Mouse (Mus musculus): Measurements from ENCODE around the gene Hps4. TPM values are rescaled to one million over a fixed set of nuclear protein-coding genes. Genes with fewer than 3 reads are reported as not detected.
A peak's percentile ranks its signal among the peaks of the same experiment; 100 is the strongest.

Gene Hps4
- polyA plus RNA-seq, 1 experiment from 2014 or later, result 25.3 TPM

- no peak for ATAC-seq (replicated peaks; ENCODE audit: low FRiP score, low read depth)
- H3K27ac ChIP-seq, result no peak overlapping the region
- no peaks in the 10 kb centered on the region for H3K36me3 ChIP-seq (ENCODE audit: insufficient read depth, low read length)
- H3K4me2 ChIP-seq (ENCODE audit: low read length), result no peak overlapping the region
- H3K27me3 ChIP-seq (ENCODE audit: insufficient read depth, low read length), result no peaks in the 10 kb centered on the region
- H3K9me3 ChIP-seq (replicated peaks; ENCODE audit: low read length), result no peaks in the 10 kb centered on the region
- H3K4me1 ChIP-seq (replicated peaks; ENCODE audit: insufficient read depth, low read length), result 0 out of 2 replicates have a peak, but pooled peaks cover 3% of the 10 kb centered on the region
- WGBS, result 57% methylated on average over 5 of the region's 5 CpGs
- no peak for DNase-seq (ENCODE audit: low spot score)
- no peak overlapping the region for H3K4me3 ChIP-seq (replicated peaks; ENCODE audit: low read depth, low read length)
- no peak for TF ChIP-seq CTCF (IDR thresholded peaks at IDR 0.05; ENCODE audit: low read depth)
- no peak overlapping the region for H3K9ac ChIP-seq (ENCODE audit: low read depth, low read length)
Observed at GRCm38 (mm10) chr5:112416673-112417072, 73.8 kb downstream of the Hps4 start.

- H3K4me3 ChIP-seq (replicated peaks; ENCODE audit: low read depth, low read length), result no peak overlapping the region
- H3K36me3 ChIP-seq (ENCODE audit: insufficient read depth, low read length), result no peaks in the 10 kb centered on the region
- TF ChIP-seq CTCF (IDR thresholded peaks at IDR 0.05; ENCODE audit: low read depth), result no peak
- H3K4me2 ChIP-seq (ENCODE audit: low read length), result no peak overlapping the region
- no peak for DNase-seq (ENCODE audit: low spot score)
- no peak for ATAC-seq (replicated peaks; ENCODE audit: low FRiP score, low read depth)
- H3K4me1 ChIP-seq (replicated peaks; ENCODE audit: insufficient read depth, low read length), result no peaks in the 10 kb centered on the region
- H3K27ac ChIP-seq, result no peak overlapping the region
- H3K27me3 ChIP-seq (ENCODE audit: insufficient read depth, low read length), result no peaks in the 10 kb centered on the region
- no peaks in the 10 kb centered on the region for H3K9me3 ChIP-seq (replicated peaks; ENCODE audit: low read length)
- 73% methylated on average over 4 of the region's 4 CpGs for WGBS
- H3K9ac ChIP-seq (ENCODE audit: low read depth, low read length), result no peak overlapping the region
Observed at GRCm38 (mm10) chr5:112418023-112418422, 75.1 kb downstream of the Hps4 start.

GRCm38 (mm10) chr5:112419535-112419934, 76.7 kb downstream of the Hps4 start:
- Histone ChIP-seq H3K4me3 (replicated peaks; ENCODE audit: low read depth, low read length) (no peak overlapping the region), H3K4me1 (replicated peaks; ENCODE audit: insufficient read depth, low read length) (no peaks in the 10 kb centered on the region), H3K9ac (ENCODE audit: low read depth, low read length) (no peak overlapping the region), H3K9me3 (replicated peaks; ENCODE audit: low read length) (no peaks in the 10 kb centered on the region), H3K4me2 (ENCODE audit: low read length) (no peak overlapping the region), H3K36me3 (ENCODE audit: insufficient read depth, low read length) (no peaks in the 10 kb centered on the region), H3K27ac (no peak overlapping the region), H3K27me3 (ENCODE audit: insufficient read depth, low read length) (no peaks in the 10 kb centered on the region; the same call in 1 of the 2 replicates)
- WGBS, result 31% methylated on average over 12 of the region's 12 CpGs
- no peak for DNase-seq (ENCODE audit: low spot score)
- ATAC-seq (replicated peaks; ENCODE audit: low FRiP score, low read depth), result no peak
- TF ChIP-seq CTCF (IDR thresholded peaks at IDR 0.05; ENCODE audit: low read depth), result no peak

- Histone ChIP-seq H3K27me3 (ENCODE audit: insufficient read depth, low read length) (no peaks in the 10 kb centered on the region; the same call in 1 of the 2 replicates), H3K36me3 (ENCODE audit: insufficient read depth, low read length) (no peaks in the 10 kb centered on the region), H3K27ac (no peak overlapping the region), H3K4me1 (replicated peaks; ENCODE audit: insufficient read depth, low read length) (peaks cover 4% of the 10 kb centered on the region; the same call in 1 of the 2 replicates), H3K4me2 (ENCODE audit: low read length) (no peak overlapping the region), H3K9me3 (replicated peaks; ENCODE audit: low read length) (no peaks in the 10 kb centered on the region), H3K9ac (ENCODE audit: low read depth, low read length) (no peak overlapping the region), H3K4me3 (replicated peaks; ENCODE audit: low read depth, low read length) (no peak overlapping the region)
- DNase-seq (ENCODE audit: low spot score), result no peak
- ATAC-seq (replicated peaks; ENCODE audit: low FRiP score, low read depth), result no peak
- no peak for TF ChIP-seq CTCF (IDR thresholded peaks at IDR 0.05; ENCODE audit: low read depth)
- WGBS, result 78% methylated on average over 7 of the region's 7 CpGs
Observed at GRCm38 (mm10) chr5:112426635-112427034, 83.8 kb downstream of the Hps4 start.

GRCm38 (mm10) chr5:112427283-112427682, 84.4 kb downstream of the Hps4 start:
- TF ChIP-seq CTCF (IDR thresholded peaks at IDR 0.05; ENCODE audit: low read depth), result peak; percentile 75
- no peak for ATAC-seq (replicated peaks; ENCODE audit: low FRiP score, low read depth)
- WGBS, result 56% methylated on average over 2 of the region's 2 CpGs

More at GRCm38 (mm10) chr5:112427283-112427682, 84.4 kb downstream of the Hps4 start:
- Histone ChIP-seq H3K4me1 (replicated peaks; ENCODE audit: insufficient read depth, low read length) (peaks cover 5% of the 10 kb centered on the region; the same call in 1 of the 2 replicates), H3K4me3 (replicated peaks; ENCODE audit: low read depth, low read length) (no peak overlapping the region), H3K27ac (no peak overlapping the region), H3K9ac (ENCODE audit: low read depth, low read length) (no peak overlapping the region), H3K36me3 (ENCODE audit: insufficient read depth, low read length) (no peaks in the 10 kb centered on the region), H3K4me2 (ENCODE audit: low read length) (no peak overlapping the region), H3K9me3 (replicated peaks; ENCODE audit: low read length) (no peaks in the 10 kb centered on the region), H3K27me3 (ENCODE audit: insufficient read depth, low read length) (no peaks in the 10 kb centered on the region; the same call in 1 of the 2 replicates)
- DNase-seq (ENCODE audit: low spot score), result peak; percentile 71

Other genes with a start within 250 kb of the Hps4 start
- 0.58 and 0.64 TPM in 2 replicates for gene Cryba4, start 90.6 kb upstream of the Hps4 start, polyA plus RNA-seq (2015; fragmentation: Nextera tagmentation; extraction: Ambion mirVana)
- gene Crybb1, start 87.3 kb upstream of the Hps4 start, polyA plus RNA-seq (2015; fragmentation: Nextera tagmentation; extraction: Ambion mirVana), result 3.4 TPM in 2 replicates
- 63.8 and 65.5 TPM in 2 replicates for gene Tpst2, start 66.4 kb upstream of the Hps4 start, polyA plus RNA-seq (2015; fragmentation: Nextera tagmentation; extraction: Ambion mirVana)
- 19.8 and 23.5 TPM in 2 replicates for gene Tfip11, start 16.7 kb upstream of the Hps4 start, polyA plus RNA-seq (2015; fragmentation: Nextera tagmentation; extraction: Ambion mirVana)
- 26.3 and 30.0 TPM in 2 replicates for gene Srrd, start within 50 bp of the Hps4 start, polyA plus RNA-seq (2015; fragmentation: Nextera tagmentation; extraction: Ambion mirVana)
- gene Gm6583, start 12.9 kb downstream of the Hps4 start, polyA plus RNA-seq (2015; fragmentation: Nextera tagmentation; extraction: Ambion mirVana), result 0.08 and 0.10 TPM in 2 replicates
- gene Asphd2, start 51.8 kb downstream of the Hps4 start, polyA plus RNA-seq (2015; fragmentation: Nextera tagmentation; extraction: Ambion mirVana), result 5.4 and 5.9 TPM in 2 replicates
- gene Gm6588, start 106.3 kb downstream of the Hps4 start, polyA plus RNA-seq (2015; fragmentation: Nextera tagmentation; extraction: Ambion mirVana), result not detected in 2 replicates
- gene Sez6l, start 234.1 kb downstream of the Hps4 start, polyA plus RNA-seq (2015; fragmentation: Nextera tagmentation; extraction: Ambion mirVana), result 0.28 and 0.37 TPM in 2 replicates

Measured in kidney, postnatal 0 days (tissue).